ENCODE assay signal across 8 mouse cellular contexts in the genomic region with DNA sequence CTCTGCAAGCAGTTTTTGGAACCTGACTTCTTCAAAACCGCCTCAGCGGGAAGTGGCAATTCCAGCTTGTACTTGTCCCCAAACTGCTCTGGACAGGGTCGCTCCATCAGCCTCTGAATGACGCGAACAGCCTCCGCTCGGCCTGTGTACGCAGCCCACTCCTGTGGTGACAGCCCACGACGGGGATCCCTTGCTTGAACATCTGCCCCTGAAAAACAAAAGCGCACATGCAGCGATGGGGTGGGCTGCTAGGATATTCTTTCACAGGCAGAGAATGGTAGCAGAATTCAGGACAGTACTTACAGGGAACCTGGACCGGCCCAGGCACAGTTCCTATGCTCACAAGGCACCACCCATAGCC.
DNase-seq lines count a peak whose midpoint lies in the region; ATAC-seq lines count a peak whose summit lies in the region.

No protein-coding gene starts in this region.

- peak; percentile 3; the same call in 1 of the 2 replicates for ATAC-seq in kidney, embryonic 15.5 days (replicated peaks; ENCODE audit: low FRiP score)
- no peak for ATAC-seq in embryonic facial prominence, embryonic 14.5 days (ENCODE audit: low read depth)
- ATAC-seq in intestine, embryonic 15.5 days = no peak
- ATAC-seq in neural tube, embryonic 13.5 days (ENCODE audit: low read depth) = no peak

- H3K27me3 ChIP-seq in kidney, embryonic 15.5 days = peaks cover 47% of the 10 kb centered on the region
- peaks cover 44% of the 10 kb centered on the region for H3K27me3 ChIP-seq in embryonic facial prominence, embryonic 14.5 days (replicated peaks; ENCODE audit: control insufficient read depth, insufficient read depth, low read length)
- H3K27me3 ChIP-seq in intestine, embryonic 15.5 days (replicated peaks) = peaks cover 17% of the 10 kb centered on the region
- peaks cover 48% of the 10 kb centered on the region for H3K27me3 ChIP-seq in neural tube, embryonic 13.5 days

- H3K4me2 ChIP-seq in kidney, embryonic 15.5 days = peak overlapping the region; percentile 57
- H3K4me2 ChIP-seq in embryonic facial prominence, embryonic 14.5 days (ENCODE audit: low read depth, low read length) = peak overlapping the region; percentile 49
- H3K4me2 ChIP-seq in intestine, embryonic 15.5 days (replicated peaks) = peak overlapping the region; percentile 42; the same call in 1 of the 2 replicates
- peak overlapping the region; percentile 61 for H3K4me2 ChIP-seq in neural tube, embryonic 13.5 days

- no peak overlapping the region for H3K9ac ChIP-seq in kidney, embryonic 15.5 days
- H3K9ac ChIP-seq in embryonic facial prominence, embryonic 14.5 days (ENCODE audit: low read depth, low read length) = no peak overlapping the region
- no peak overlapping the region for H3K9ac ChIP-seq in intestine, embryonic 15.5 days
- H3K9ac ChIP-seq in neural tube, embryonic 13.5 days = peak overlapping the region; percentile 61; the same call in 1 of the 2 replicates

- DNase-seq in kidney, adult 9 months = no peak
- DNase-seq in embryonic facial prominence, embryonic 14.5 days (ENCODE audit: low spot score) = no peak
- DNase-seq in urinary bladder, adult 2 months (ENCODE audit: low spot score) = no peak
- DNase-seq in adrenal gland, postnatal 14 days = no peak
- no peak for DNase-seq in frontal cortex, adult 2 months (ENCODE audit: extremely low spot score in 1 of 2, low spot score in 1 of 2)

- no peaks in the 10 kb centered on the region for H3K36me3 ChIP-seq in kidney, embryonic 15.5 days
- no peaks in the 10 kb centered on the region for H3K36me3 ChIP-seq in embryonic facial prominence, embryonic 14.5 days (ENCODE audit: control insufficient read depth, insufficient read depth, low read length)
- no peaks in the 10 kb centered on the region for H3K36me3 ChIP-seq in intestine, embryonic 15.5 days
- no peaks in the 10 kb centered on the region for H3K36me3 ChIP-seq in neural tube, embryonic 13.5 days

- no peaks in the 10 kb centered on the region for H3K9me3 ChIP-seq in kidney, embryonic 15.5 days (replicated peaks)
- no peaks in the 10 kb centered on the region for H3K9me3 ChIP-seq in embryonic facial prominence, embryonic 14.5 days (ENCODE audit: control insufficient read depth, low read length)
- no peaks in the 10 kb centered on the region for H3K9me3 ChIP-seq in intestine, embryonic 15.5 days
- no peaks in the 10 kb centered on the region for H3K9me3 ChIP-seq in neural tube, embryonic 13.5 days

- peaks cover 28% of the 10 kb centered on the region for H3K4me1 ChIP-seq in kidney, embryonic 15.5 days
- peaks cover 6% of the 10 kb centered on the region; the same call in 1 of the 2 replicates for H3K4me1 ChIP-seq in embryonic facial prominence, embryonic 14.5 days (ENCODE audit: control insufficient read depth, insufficient read depth, low read length)
- 0 out of 2 replicates have a peak, but pooled peaks cover 5% of the 10 kb centered on the region for H3K4me1 ChIP-seq in intestine, embryonic 15.5 days (replicated peaks)
- peaks cover 25% of the 10 kb centered on the region for H3K4me1 ChIP-seq in neural tube, embryonic 13.5 days (replicated peaks)

- H3K27ac ChIP-seq in kidney, embryonic 15.5 days = no peak overlapping the region
- H3K27ac ChIP-seq in embryonic facial prominence, embryonic 14.5 days (replicated peaks; ENCODE audit: low read depth, low read length) = no peak overlapping the region
- H3K27ac ChIP-seq in intestine, embryonic 15.5 days = no peak overlapping the region
- H3K27ac ChIP-seq in neural tube, embryonic 13.5 days (replicated peaks) = no peak overlapping the region

- 22% methylated on average over 13 of the region's 13 CpGs for WGBS in kidney, embryonic 15.5 days
- WGBS in embryonic facial prominence, embryonic 14.5 days = 26% methylated on average over 13 of the region's 13 CpGs
- WGBS in intestine, embryonic 15.5 days = 26% methylated on average over 13 of the region's 13 CpGs
- WGBS in neural tube, embryonic 13.5 days = 15% methylated on average over 13 of the region's 13 CpGs

- H3K4me3 ChIP-seq in kidney, embryonic 15.5 days (replicated peaks) = peak overlapping the region; percentile 30
- peak overlapping the region; percentile 31; the same call in 1 of the 2 replicates for H3K4me3 ChIP-seq in embryonic facial prominence, embryonic 14.5 days (ENCODE audit: low read depth, low read length)
- H3K4me3 ChIP-seq in intestine, embryonic 15.5 days (replicated peaks) = no peak overlapping the region
- peak overlapping the region; percentile 37 for H3K4me3 ChIP-seq in neural tube, embryonic 13.5 days
